ENCODE assay signal across 8 mouse cellular contexts in genomic region chr6:6862611-6863010, GRCm38 (mm10). TPM values are rescaled to one million over a fixed set of nuclear protein-coding genes. Genes with fewer than 3 reads are reported as not detected.
A peak's percentile ranks its signal among the peaks of the same experiment; 100 is the strongest.
DNase-seq lines count a peak whose midpoint lies in the region; ATAC-seq and TF ChIP-seq lines count a peak whose summit lies in the region.

No protein-coding gene starts in this region.

- TF ChIP-seq CTCF in cortical plate, adult 2 months (IDR thresholded peaks at IDR 0.05; ENCODE audit: extremely low read depth, insufficient read depth, low read length), result no peak

- H3K27me3 ChIP-seq in lung, embryonic 16.5 days (ENCODE audit: control insufficient read depth, insufficient read depth, low read depth, low read length), result peaks cover 86% of the 10 kb centered on the region
- peaks cover 75% of the 10 kb centered on the region for H3K27me3 ChIP-seq in heart, embryonic 16.5 days (ENCODE audit: control insufficient read depth, insufficient read depth, low read length)
- H3K27me3 ChIP-seq in limb, embryonic 13.5 days, result peaks cover 93% of the 10 kb centered on the region
- peaks cover 84% of the 10 kb centered on the region for H3K27me3 ChIP-seq in neural tube, embryonic 15.5 days (replicated peaks)

- no peak overlapping the region for H3K27ac ChIP-seq in lung, embryonic 16.5 days (ENCODE audit: low read length)
- H3K27ac ChIP-seq in cortical plate, adult 2 months (ENCODE audit: insufficient read depth, low read length), result no peak overlapping the region
- no peak overlapping the region for H3K27ac ChIP-seq in heart, embryonic 16.5 days (ENCODE audit: low read length)
- no peak overlapping the region for H3K27ac ChIP-seq in limb, embryonic 13.5 days
- no peak overlapping the region for H3K27ac ChIP-seq in neural tube, embryonic 15.5 days (replicated peaks)

- peak overlapping the region; percentile 67 for H3K4me2 ChIP-seq in lung, embryonic 16.5 days (ENCODE audit: low read depth, low read length)
- H3K4me2 ChIP-seq in heart, embryonic 16.5 days (ENCODE audit: low read depth, low read length), result peak overlapping the region; percentile 86
- H3K4me2 ChIP-seq in limb, embryonic 13.5 days (replicated peaks), result peak overlapping the region; percentile 84
- peak overlapping the region; percentile 60 for H3K4me2 ChIP-seq in neural tube, embryonic 15.5 days

- no peaks in the 10 kb centered on the region for H3K36me3 ChIP-seq in lung, embryonic 16.5 days (ENCODE audit: control insufficient read depth, insufficient read depth, low read length)
- no peaks in the 10 kb centered on the region for H3K36me3 ChIP-seq in heart, embryonic 16.5 days (ENCODE audit: control insufficient read depth, insufficient read depth)
- H3K36me3 ChIP-seq in limb, embryonic 13.5 days, result no peaks in the 10 kb centered on the region
- no peaks in the 10 kb centered on the region for H3K36me3 ChIP-seq in neural tube, embryonic 15.5 days

- H3K4me1 ChIP-seq in lung, embryonic 16.5 days (replicated peaks; ENCODE audit: control insufficient read depth, insufficient read depth, low read length), result peaks cover 14% of the 10 kb centered on the region
- H3K4me1 ChIP-seq in cortical plate, adult 2 months (ENCODE audit: control insufficient read depth, insufficient read depth, low read length), result no peaks in the 10 kb centered on the region
- peaks cover 15% of the 10 kb centered on the region for H3K4me1 ChIP-seq in heart, embryonic 16.5 days (ENCODE audit: control insufficient read depth, insufficient read depth, low read length)
- H3K4me1 ChIP-seq in limb, embryonic 13.5 days, result peaks cover 31% of the 10 kb centered on the region
- H3K4me1 ChIP-seq in neural tube, embryonic 15.5 days, result peaks cover 25% of the 10 kb centered on the region

- no peaks in the 10 kb centered on the region for H3K9me3 ChIP-seq in lung, embryonic 16.5 days (ENCODE audit: control insufficient read depth, low read length)
- no peaks in the 10 kb centered on the region for H3K9me3 ChIP-seq in heart, embryonic 16.5 days (replicated peaks; ENCODE audit: control insufficient read depth, low read length)
- no peaks in the 10 kb centered on the region for H3K9me3 ChIP-seq in limb, embryonic 13.5 days
- no peaks in the 10 kb centered on the region for H3K9me3 ChIP-seq in neural tube, embryonic 15.5 days (replicated peaks)

- H3K9ac ChIP-seq in lung, embryonic 16.5 days (ENCODE audit: low read length), result no peak overlapping the region
- H3K9ac ChIP-seq in heart, embryonic 16.5 days (ENCODE audit: low read length), result no peak overlapping the region
- H3K9ac ChIP-seq in limb, embryonic 13.5 days, result peak overlapping the region; percentile 48; the same call in 1 of the 2 replicates
- H3K9ac ChIP-seq in neural tube, embryonic 15.5 days (replicated peaks), result no peak overlapping the region

- WGBS in lung, embryonic 16.5 days, result under 1% methylated on average over 23 of the region's 23 CpGs
- WGBS in heart, embryonic 16.5 days, result under 1% methylated on average over 23 of the region's 23 CpGs
- WGBS in limb, embryonic 13.5 days, result 0% methylated on average over 23 of the region's 23 CpGs
- WGBS in neural tube, embryonic 15.5 days, result 0% methylated on average over 23 of the region's 23 CpGs

- H3K4me3 ChIP-seq in lung, embryonic 16.5 days (ENCODE audit: low read length), result peak overlapping the region; percentile 34
- H3K4me3 ChIP-seq in cortical plate, adult 2 months (ENCODE audit: insufficient read depth, low read length), result peak overlapping the region; percentile 6
- H3K4me3 ChIP-seq in heart, embryonic 16.5 days (ENCODE audit: low read length), result peak overlapping the region; percentile 57
- peak overlapping the region; percentile 56 for H3K4me3 ChIP-seq in limb, embryonic 13.5 days
- peak overlapping the region; percentile 32 for H3K4me3 ChIP-seq in neural tube, embryonic 15.5 days (replicated peaks)

- peak; percentile 71 for TF ChIP-seq POLR2A in cortical plate, adult 2 months (IDR thresholded peaks at IDR 0.05; ENCODE audit: extremely low read depth, insufficient read depth, low read length)

- DNase-seq in lung, postnatal 14 days, result no peak
- no peak for DNase-seq in layer of hippocampus, postnatal 36 days
- no peak for DNase-seq in ovary, postnatal 10 days (ENCODE audit: low spot score)

- ATAC-seq in lung, embryonic 16.5 days (ENCODE audit: low read depth), result peak; percentile 57
- ATAC-seq in heart, embryonic 16.5 days (replicated peaks; ENCODE audit: extremely low read depth, insufficient read depth, low FRiP score), result peak; percentile 44; the same call in 1 of the 2 replicates
- peak; percentile 79 for ATAC-seq in limb, embryonic 13.5 days (ENCODE audit: low FRiP score, low read depth)
- ATAC-seq in neural tube, embryonic 15.5 days (ENCODE audit: low FRiP score), result no peak

RNA-seq across cellular contexts. Expression of gene Dlx6, which starts 0.5 kb away (rescaled TPM):
- not detected in 2 replicates for polyA plus RNA-seq in lung, embryonic 16.5 days (2015; fragmentation: Nextera tagmentation; extraction: Ambion mirVana)
- 7.2 and 7.7 TPM in 2 replicates for polyA plus RNA-seq in cortical plate, adult 2 months (2012; rRNA removed)
- polyA plus RNA-seq in heart, embryonic 16.5 days (2015; fragmentation: Nextera tagmentation; extraction: Ambion mirVana), result not detected in 2 replicates
- polyA plus RNA-seq in limb, embryonic 13.5 days (2015; fragmentation: Nextera tagmentation; extraction: Ambion mirVana), result 1.5 and 2.7 TPM in 2 replicates
- 0.41 TPM in 1 of 2 replicates, not detected in the other for polyA plus RNA-seq in neural tube, embryonic 15.5 days (2015; fragmentation: Nextera tagmentation; extraction: Ambion mirVana)
- total RNA-seq in layer of hippocampus, postnatal 36 days (2021), result 1 to 10 TPM; 5.6 to 9.3 TPM

RNA-seq across cellular contexts. Expression of gene Dlx5, which starts 19.3 kb away (rescaled TPM):
- polyA plus RNA-seq in lung, embryonic 16.5 days (2015; fragmentation: Nextera tagmentation; extraction: Ambion mirVana), result 0.26 and 0.69 TPM in 2 replicates
- 2.4 and 2.7 TPM in 2 replicates for polyA plus RNA-seq in cortical plate, adult 2 months (2012; rRNA removed)
- polyA plus RNA-seq in heart, embryonic 16.5 days (2015; fragmentation: Nextera tagmentation; extraction: Ambion mirVana), result 1.1 and 1.4 TPM in 2 replicates
- 30.7 and 41.3 TPM in 2 replicates for polyA plus RNA-seq in limb, embryonic 13.5 days (2015; fragmentation: Nextera tagmentation; extraction: Ambion mirVana)
- polyA plus RNA-seq in neural tube, embryonic 15.5 days (2015; fragmentation: Nextera tagmentation; extraction: Ambion mirVana), result 0.41 and 0.83 TPM in 2 replicates
- total RNA-seq in layer of hippocampus, postnatal 36 days (2021), result 1 to 10 TPM; 4.7 to 5.8 TPM

Comparison
In these comparisons a context has a peak if more than half of its experiments do, and no peak if none do; other contexts are left out.
1. H3K4me3 ChIP-seq: peak in every context shown above with its lines; median percentile 57 in heart, embryonic 16.5 days; 56 in limb, embryonic 13.5 days; 34 in lung, embryonic 16.5 days; 32 in neural tube, embryonic 15.5 days; 6 in cortical plate, adult 2 months.